Mouse (Mus musculus) spleen, adult 2 months (tissue): ENCODE data around the gene Tchhl1.

Experiments used
- CTCF ChIP-seq: fragments of 200-500 bp; IDR thresholded peaks from 2 replicates; pipeline ENCODE4 v1.5.1; 2011; ENCODE audit warnings: mild to moderate bottlenecking, inconsistent platforms; ENCODE audit not compliant: insufficient read depth, insufficient read length, insufficient replicate concordance; ENCODE audit errors: extremely low read depth
- POLR2A ChIP-seq: fragments of 200-500 bp; IDR thresholded peaks from 2 replicates; pipeline ENCODE4 v1.6.1; 2011; ENCODE audit warnings: low read depth, low read length, inconsistent platforms

GRCm38 (mm10) chr3:93520330-93521193 is 52.0 kb downstream of the Tchhl1 start, which contains the start of gene S100a11:
- TF ChIP-seq CTCF (no peak), POLR2A (peak; percentile 30; the same call in 1 of the 2 replicates)
